Mouse (Mus musculus): Measurements from ENCODE around the gene Ccdc186. TPM values are rescaled to one million over a fixed set of nuclear protein-coding genes. Genes with fewer than 3 reads are reported as not detected.

Gene Ccdc186
- polyA plus RNA-seq (2017; shearing (Covaris generic)): 10 to 100 TPM in 1 of 2 experiments, 1 to 10 TPM in 1; 9.0 to 10.4 TPM

DNA sequence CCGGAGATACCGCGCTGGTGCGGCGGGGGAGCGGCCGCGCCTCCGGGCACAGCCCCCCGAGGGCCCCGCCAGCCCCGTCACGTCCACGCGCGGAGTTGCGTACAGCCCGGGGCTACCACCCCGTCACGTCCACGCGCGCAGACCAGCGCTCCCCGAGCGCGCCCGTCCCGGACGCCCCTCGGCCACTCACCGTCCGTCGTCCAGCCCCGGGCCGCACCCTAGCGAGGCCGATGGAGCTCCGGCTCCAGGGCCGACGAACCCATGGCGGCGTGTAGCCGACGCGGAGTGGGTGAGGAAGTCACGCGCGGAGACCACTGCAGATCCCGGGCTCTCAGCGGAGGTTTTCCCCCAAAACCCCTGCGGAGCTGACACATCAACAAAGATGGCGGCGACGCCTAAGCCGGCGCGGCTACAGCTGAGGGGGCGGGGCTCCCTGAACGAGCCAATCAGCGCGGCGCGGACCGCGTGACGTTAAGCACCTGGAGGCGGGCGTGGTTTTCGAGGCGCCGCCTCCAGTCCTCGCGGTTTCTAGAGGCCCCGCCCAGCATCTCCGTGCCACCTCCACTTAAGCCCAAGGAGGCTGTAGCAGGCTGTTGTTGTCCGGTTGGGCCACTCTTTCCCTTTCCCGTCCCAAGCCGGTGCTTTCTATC is at the start of gene Ccdc186:
Gene Ccdc186, minus strand, starts transcription at position 393 of the 650 bp plus-strand sequence.
- peak; percentile 96 for ATAC-seq

DNA sequence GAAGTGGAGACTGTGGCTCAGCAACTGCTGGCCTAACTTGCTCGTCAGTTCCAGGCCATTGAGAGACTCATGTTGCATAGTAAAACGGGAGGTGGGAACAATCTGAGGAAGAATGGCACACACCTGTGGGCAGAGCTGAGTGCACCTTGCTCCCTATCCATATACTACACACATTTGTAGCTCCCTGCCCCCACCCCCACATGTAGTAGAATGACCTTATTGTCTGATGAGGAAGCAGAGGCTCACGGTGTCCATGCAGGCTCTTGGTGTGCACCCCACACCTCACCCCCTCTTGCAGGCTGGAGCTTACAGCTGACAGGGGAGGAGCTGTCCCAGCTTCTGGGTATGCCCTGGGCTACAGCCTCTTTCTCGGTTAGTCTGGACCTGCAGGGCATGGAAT is 45.7 kb upstream of the Ccdc186 start:
- ATAC-seq: no peak

DNA sequence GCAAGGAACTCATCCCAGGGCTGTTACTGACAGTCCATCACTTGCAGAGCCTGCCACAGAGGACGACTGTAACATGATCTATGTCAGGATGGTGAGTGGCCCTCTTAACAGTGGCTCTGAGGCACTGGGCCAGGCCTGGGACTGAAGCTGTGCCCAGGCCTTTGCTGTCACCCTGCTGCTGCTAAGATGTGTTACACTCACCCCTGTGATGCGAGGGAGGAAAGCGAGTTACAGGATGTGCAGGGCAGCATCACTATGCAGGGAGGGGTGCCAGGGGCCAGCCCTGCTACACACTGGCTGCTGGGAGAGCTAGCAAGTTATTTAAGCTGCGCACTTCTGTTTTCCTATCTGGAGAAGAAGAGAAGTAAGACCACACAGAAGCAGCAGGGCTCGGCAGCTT is 34.5 kb upstream of the Ccdc186 start:
- ATAC-seq: no peak

DNA sequence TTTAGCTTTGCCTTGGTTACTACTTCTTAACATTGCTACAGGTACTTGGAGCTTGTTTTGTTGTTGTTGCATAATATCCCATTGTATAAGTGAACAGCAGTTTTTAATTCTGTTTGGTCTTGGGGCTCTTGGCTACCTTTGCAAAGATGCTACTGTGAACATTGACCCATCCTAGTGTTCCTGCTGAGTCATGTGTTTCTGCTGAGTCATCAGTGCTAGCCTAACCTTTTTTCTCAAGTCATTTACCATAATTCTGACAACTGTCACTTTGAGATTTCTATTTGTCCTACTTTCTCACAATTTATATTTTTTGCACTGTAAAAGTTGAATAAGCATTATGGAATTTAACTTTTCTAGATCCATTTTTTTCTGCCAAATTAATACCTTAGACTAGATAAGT is 30.6 kb upstream of the Ccdc186 start:
- no peak for ATAC-seq

DNA sequence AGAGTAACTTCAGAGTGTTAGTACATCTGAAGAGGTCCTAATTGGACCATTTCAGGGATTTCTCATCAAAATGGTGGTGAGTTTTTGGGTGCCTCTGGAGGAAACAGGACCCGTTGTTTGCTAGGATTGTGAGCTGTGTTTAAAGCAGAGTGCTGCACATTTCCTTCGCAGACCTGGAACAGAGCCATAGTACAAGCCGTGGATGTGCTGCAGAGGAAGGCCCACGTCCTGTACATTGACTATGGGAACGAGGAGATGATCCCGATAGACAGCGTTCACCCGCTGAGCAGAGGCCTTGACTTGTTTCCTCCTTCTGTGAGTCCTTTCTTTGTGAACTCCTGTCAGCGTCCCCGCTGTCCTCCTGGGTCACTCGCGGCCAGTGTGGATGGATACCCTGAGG is 21.0 kb upstream of the Ccdc186 start:
- ATAC-seq: no peak

DNA sequence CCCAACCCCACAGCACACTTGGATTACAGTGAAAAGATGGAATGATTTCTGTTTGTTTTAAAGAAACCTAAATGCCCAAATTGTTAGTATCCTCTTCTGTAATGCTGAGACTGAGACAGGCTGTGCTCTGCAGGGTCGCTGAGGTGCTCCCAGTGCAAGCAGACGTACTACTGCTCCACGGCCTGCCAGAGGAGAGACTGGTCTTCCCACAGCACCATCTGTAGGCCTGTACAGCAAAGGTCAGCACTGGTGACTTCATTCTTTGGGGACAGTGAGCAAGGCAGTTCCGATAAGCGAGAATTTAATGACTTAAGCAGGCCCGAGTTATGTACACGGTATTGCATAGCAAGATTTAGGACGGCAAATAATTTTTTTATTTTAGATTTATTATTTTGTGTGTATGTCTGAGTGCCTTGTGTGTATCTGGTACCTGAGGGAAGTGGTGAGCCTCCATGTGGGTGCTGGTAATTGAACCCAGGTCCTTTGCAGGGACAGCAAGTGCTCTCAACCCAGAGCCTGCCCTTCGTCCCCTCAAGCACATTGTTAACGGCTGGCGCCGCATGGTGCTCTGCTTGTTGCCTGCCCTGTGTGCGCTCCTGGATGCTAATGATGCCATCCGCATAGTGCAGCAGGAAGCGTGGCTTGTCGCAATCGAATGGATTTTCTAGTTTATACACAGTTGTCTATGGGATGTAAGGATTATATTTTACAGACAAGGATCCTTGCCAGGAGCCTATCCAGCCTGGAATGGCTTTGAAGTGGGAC is 17.1 kb upstream of the Ccdc186 start:
- ATAC-seq: no peak

DNA sequence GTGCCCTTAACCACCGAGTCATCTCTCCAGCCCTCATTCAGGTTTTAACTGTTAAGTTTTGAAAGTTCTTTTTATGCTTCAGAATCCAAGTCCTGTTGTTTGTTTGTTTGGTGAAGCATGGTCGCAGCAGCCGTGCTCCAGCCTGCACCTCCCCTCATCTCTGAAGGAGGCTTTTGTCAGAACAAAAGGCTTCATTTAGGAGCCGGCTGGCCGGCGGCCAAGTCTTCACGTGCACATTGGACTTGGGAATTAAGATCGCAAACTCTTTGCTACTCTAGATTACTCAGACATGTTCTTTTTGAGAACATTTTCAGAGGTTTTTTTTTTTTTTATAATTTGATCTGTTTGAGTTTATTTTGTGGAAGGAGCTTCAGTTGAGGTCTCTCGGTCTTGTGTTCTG is 13.3 kb upstream of the Ccdc186 start:
- no peak for ATAC-seq

DNA sequence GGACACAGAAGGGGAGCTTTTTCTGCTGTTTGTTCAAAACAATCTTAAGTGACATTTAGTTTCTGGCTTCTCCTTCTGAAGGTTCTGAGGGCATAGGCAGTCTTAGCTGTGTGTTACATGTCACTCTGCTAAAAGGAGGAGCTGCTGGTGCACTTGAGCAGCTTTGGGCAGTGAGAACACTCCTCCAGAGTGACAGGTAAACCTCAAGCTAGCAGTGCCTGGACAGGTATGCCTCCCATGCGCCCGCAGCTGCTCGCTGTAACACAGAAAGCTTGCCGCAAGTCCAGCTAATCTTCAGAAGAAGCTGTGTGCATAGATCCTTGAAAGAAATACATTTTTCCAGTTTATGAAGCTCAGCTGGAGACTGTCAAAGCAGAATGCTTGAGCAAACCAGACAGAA is 8.2 kb upstream of the Ccdc186 start:
- no peak for ATAC-seq

DNA sequence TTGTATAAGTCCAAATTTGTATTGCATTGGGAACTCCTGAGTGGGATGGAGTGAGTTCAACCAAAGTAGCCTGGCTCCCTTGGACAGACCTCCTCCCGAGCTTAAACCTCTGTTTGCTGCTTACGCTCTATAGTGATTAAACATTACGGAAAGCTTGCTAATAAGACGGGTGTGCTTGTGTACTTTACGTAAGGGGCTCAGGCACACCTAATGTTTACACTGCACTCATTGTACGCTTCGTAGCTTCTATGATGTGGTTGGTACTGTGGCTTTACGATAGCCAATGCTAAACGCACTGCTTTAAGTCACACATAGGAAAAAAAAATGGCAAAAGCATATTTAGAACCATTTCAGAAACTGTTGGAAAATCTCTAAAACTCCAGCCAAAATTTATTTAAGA is 7.3 kb upstream of the Ccdc186 start:
- no peak for ATAC-seq

DNA sequence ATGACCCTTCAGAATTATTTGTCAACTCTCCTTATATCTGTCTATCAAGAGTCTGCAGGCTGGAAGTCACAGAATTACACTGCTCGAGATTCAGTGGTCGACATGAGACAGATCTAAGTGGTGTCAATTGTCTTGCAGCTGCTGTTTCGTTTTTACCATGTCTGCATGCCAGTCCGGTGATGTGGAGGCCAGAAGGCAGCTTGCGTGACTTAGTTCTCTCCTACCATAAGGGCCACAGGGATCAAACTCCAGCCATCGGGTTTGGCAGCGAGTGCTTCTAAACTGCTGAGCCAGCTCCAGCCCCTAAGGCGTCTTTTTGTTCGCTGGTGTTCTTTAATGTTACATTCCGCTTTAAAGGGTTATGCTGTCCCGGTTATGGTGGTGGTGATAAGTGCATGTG is 6.3 kb upstream of the Ccdc186 start:
- ATAC-seq: no peak

DNA sequence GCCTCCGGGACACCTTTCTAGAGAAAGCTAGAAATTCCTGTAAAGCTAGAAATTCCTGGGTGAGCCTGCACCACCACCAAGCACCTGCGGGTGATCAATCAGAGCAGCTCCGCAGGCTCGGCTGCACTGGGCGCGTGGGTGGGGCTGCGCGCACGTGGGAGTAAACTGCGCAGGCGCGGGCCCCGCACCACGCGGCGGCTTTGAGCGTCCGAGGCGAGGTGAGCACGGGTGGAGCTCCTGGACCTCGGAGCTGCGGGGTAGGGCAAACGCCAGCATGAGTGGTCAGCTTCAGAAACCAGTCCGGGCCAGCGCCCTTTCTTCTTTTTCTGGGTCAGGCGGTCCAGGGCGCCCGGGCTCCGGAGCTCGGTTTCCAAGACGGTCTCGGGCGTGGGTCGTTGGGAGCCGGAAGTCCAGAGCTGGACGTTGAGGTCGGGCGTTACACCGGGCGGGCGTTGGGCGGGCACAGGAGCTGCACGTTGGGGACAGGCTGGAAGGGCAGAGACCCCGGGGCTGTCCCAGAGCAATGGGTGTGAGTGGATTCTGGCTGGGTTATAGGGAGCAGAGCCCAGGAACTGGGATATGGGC is 4.1 kb upstream of the Ccdc186 start, which contains the start of gene Tdrd1:
Gene Tdrd1, plus strand, starts transcription at position 163 of the 585 bp plus-strand sequence.
- no peak for ATAC-seq

DNA sequence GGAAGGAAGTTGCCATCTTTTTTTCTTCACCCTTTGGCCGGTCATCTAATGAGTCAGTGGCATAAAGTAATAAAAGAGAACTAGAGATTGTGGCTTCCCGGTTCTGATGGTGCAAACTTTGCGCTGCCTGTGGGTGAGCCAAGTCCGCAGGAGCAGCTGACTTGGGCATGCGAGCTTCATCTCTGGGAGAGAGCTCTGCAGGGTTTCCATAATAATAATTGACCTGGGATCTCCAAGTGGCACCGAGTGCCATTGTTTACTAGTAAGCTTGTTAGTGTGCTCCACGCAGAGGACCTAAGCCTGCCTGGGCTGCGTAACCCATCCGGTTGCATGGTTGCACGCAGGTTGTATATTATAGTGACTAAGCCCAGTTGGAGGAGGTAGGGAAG is 452 bp upstream of the Ccdc186 start:
- peak; percentile 26 for ATAC-seq

DNA sequence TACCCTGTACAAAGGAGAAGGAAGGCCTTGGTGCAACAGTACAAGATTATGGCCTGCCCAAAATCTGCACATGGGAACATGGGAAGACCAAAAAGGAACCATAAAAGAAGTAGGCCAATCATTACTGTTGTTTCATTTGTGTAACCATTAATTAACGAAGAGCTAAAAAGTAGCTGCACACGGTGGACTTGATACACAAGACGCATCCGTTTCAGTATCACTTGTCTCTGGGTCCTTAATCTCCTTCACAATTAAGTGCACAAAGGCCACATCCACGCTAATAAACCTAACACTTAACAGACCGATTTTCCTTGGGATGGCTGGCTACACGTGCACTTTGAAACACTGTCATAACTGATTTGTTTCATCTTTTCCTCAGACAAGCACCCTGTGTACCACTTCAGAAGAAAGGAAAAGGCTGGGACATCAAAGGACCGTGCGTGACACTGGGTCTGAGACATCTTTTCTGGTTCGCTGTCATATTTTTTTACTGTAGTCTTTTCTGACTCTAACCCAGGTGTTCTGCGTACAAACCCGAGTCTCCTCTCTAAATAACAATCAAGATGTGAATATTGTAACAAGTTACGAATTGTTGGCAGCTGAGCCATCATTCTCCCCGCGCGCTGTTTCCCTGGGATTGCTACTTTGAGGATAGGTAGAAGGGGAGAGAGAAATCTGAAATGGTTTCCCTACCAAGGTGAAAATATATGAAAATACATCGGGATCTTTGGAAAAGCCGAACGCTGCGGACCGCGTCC is 771 bp downstream of the Ccdc186 start:
- peak; percentile 14 for ATAC-seq

DNA sequence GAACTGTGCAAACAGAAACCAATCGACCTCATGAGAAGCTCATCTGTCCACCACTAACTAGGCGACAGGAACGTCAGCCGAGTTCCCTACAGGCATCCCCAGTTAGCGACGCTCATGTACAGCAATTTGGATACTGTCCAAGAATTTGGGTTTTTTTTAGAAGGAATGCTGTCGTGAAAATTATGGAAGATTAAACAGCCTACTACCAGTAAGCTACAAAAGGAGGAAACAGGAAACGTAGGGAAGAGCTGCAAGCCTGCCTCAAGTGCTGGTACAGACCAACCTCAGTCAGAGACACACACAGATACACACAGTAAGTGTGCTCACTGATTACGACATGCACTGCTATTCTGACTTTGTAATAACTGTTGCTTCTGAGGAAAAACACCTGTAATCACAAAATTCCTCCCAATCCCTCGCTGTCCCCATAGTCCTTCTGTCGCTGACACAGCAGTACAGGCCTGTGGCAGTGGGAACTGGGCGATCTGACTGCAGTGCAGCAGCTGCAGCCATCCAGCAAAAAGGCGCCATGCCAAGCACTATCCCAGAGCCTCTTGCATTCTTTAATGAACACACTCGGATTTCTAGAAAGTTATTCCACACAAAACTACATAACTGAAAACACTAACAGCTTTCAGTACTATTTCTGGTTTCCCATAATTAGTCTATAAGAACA is 4.0 kb downstream of the Ccdc186 start:
- no peak for ATAC-seq

DNA sequence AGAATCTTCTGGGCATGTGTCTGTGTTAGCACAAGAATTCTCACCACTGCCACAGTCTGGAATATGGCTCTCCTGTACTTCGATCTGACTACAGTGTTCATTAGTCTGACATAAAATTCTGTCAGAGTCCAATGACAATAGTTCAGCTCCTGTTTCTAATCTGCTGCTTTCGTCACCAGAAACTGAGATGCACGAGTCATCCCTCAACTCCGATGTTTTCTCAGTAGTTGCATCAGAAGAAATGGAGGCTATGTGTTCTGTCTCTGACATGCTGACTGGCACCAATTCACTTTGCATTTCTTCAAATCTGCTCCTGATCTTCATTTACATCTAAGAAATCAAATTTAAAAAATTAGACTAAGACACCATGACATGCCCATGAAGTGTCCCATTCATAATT is 8.6 kb downstream of the Ccdc186 start:
- ATAC-seq: no peak

DNA sequence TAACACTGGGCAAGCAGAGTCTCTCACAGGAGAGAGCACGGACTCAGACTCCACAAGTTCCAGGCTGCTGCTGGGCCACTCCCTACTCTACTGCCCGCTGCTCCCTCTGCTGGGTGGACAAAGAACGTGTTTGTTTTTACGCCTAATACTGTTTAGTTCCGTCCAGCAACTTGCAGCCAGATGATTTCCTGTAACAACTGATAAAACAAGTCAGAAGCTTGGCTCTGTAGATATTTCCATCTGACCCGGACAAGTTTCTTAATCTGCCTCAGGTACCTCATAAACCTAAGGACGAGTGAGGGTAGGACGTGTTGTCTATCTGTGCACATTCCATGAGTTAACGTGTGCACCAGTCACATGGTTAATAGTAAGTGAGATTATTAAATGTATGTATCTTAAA is 10.4 kb downstream of the Ccdc186 start:
- ATAC-seq: no peak

DNA sequence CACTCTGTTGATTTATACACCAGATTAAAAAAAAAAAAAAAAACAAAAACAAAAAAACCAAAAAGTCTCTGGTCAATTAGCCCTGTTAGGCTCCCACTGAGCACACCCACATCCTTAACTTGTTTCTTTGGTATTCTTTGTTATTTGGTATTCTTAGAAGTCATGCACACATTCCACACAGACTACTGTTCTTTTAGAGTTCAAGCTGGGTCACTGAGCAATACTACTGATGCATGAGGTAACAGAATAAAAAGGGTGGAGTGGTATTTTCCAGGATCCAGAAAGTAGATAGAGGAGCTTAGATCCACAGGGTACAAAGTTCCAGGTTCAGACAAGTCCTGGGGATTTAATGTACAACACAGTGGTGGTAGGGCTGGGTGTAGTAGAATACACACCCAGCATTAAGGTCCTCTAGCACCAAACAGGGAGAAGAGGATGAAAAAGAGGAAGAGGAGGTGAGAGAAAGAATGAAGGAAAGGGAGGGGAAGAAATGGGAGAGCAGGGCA is 11.3 kb downstream of the Ccdc186 start:
- no peak for ATAC-seq

DNA sequence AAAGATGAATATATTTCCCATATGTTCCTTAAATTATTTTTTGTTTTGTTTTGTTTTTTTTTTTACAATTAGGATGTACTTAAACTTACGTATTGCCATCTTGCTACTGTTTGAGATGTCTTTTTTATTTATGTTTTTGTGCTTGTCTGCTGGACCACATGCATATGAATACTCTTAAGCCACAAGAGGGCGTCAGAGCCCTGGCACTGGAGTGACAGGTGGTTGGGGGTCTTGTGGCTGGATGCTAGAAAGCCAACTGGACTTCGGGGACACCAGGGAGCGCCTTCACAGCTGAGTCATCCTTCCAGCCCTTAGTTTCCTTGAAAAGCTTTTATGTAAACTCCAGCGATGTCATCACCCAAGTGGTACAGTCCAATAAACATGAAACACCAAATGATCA is 13.2 kb downstream of the Ccdc186 start:
- ATAC-seq: no peak

DNA sequence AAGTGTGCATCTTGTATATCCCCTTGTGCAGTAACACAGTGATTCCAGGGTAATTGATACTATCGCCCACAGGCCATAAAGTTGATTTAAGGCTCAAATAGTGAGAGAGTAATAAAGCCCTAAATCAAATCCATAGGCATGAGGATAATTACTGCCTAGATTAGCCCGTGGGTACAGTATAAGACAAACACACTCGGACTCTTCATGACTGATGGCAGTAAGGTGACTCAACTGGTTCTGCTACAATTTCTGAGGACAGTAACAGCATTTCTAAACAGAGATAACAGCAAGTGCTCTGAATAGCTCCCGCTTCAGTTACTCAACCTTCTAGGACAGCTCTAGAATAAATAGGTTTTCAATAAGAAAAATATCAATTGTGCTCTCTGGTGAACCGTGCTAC is 14.9 kb downstream of the Ccdc186 start:
- no peak for ATAC-seq

DNA sequence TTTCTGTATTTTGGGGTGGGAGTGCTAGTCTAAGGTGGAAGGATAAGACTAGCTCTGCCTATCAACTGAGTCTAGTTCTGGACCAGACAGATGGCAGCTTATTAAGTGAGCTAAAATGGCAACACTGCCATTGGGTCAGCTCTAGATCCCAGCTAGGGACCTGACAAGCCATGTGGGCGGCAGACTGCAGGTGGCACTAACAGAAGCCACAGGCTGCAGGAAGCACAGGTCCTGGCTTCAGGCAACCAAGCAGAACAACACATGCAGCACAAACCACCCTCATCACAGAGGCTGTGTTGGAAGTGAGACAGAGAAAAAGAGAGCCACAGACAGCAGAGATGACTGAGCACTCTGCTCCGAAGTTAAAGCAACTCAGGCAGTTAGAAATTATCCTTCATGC is 16.6 kb downstream of the Ccdc186 start:
- ATAC-seq: no peak

DNA sequence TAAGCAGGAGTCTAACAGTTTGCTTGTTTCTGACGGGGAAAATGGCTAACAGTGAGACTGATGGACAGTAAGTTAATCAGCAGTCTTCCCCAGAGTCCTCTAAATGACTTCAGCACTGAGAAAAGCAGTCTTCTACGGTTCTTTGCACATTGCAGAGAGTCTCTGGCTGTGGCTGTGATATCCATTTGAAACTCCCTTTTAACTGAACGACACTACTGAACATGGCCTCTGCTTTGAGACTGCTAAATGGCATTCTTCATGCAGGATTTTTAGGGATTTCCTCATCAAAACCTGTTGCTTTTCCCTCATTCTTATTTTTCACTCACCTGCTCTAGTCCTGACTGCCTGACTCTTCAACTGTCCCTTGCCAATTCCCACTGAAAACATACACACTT is 19.6 kb downstream of the Ccdc186 start:
- no peak for ATAC-seq

DNA sequence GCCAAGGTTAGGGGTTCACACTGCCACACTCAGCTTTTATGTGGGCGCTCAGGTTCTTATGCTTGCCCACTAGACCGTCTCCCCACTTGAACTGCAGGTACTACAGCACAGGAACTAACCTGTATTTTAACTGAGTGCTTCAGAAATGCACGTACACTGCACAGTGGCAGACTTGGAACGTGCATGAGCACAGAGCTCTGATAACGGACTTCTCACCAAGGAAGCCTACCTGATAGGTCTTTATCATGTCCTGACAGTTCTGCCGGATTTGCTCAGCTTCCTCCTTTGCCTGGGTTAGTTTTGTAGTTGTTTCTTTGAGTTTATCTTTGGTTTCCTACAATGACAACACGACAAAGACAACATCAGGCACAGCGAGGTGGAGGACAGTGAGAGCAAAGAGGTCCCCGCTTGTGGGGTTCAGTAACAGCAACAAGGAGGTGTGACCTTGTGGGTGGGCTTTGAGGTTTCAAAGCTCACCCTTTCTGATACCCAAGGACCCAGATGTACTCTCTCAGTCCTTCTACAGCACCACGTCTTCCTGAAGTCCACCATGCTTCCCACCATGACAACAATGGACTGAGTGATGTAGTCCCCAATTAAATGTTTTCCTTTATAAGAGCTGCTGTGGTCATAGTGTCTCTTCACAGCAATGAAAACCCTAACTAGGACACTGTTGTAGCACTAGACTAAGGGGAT is 20.2 kb downstream of the Ccdc186 start:
- no peak for ATAC-seq
